Mouse (Mus musculus): ENCODE data around the gene Fmc1. TPM values are rescaled to one million over a fixed set of nuclear protein-coding genes. Genes with fewer than 3 reads are reported as not detected.
A peak's percentile ranks its signal among the peaks of the same experiment; 100 is the strongest.

Gene Fmc1
- polyA plus RNA-seq, 2 experiments = 54.6 to 91.8 TPM

GRCm38 (mm10) chr6:38515201-38515600, 18.1 kb upstream of the Fmc1 start:
- Histone ChIP-seq H3K4me1 (replicated peaks; ENCODE audit: control insufficient read depth in 2 of 2, insufficient read depth in 2 of 2, low read length in 1 of 2) (peaks cover 0 to 3% of the 10 kb centered on the region in 2 experiments; a peak in 1 of 4 replicates), H3K4me2 (ENCODE audit: low read depth) (no peak overlapping the region), H3K9ac (replicated peaks) (no peak overlapping the region), H3K9me3 (ENCODE audit: control insufficient read depth, low read length) (no peaks in the 10 kb centered on the region), H3K27ac (no peak overlapping the region), H3K4me3 (ENCODE audit: insufficient read depth in 1 of 2, low read depth in 2 of 2, low read length in 2 of 2) (no peak overlapping the region), H3K27me3 (ENCODE audit: control insufficient read depth, insufficient read depth, low read length) (no peaks in the 10 kb centered on the region), H3K36me3 (replicated peaks; ENCODE audit: control insufficient read depth, insufficient read depth, low read depth) (no peaks in the 10 kb centered on the region)
- 79% methylated on average over 4 of the region's 4 CpGs for WGBS (ENCODE audit: insufficient replicate concordance)
- no peak for DNase-seq (ENCODE audit: low read depth in 3 of 3, low spot score in 3 of 3)
- no peak for ATAC-seq (ENCODE audit: insufficient read depth)
- TF ChIP-seq CTCF (IDR thresholded peaks at IDR 0.05; ENCODE audit: low read depth) = no peak
- no peak for TF ChIP-seq EP300 (IDR thresholded peaks at IDR 0.05; ENCODE audit: low read depth)

- ATAC-seq (ENCODE audit: insufficient read depth) = no peak; the same call in 1 of the 2 replicates
Observed at GRCm38 (mm10) chr6:38523851-38524250, 9.5 kb upstream of the Fmc1 start.

GRCm38 (mm10) chr6:38531211-38531820, 2.0 kb upstream of the Fmc1 start:
- no peaks in the 10 kb centered on the region for H3K27me3 ChIP-seq (ENCODE audit: control insufficient read depth, insufficient read depth, low read length)
- no peak overlapping the region for H3K9ac ChIP-seq (replicated peaks)
- TF ChIP-seq CTCF (IDR thresholded peaks at IDR 0.05; ENCODE audit: low read depth) (peak; percentile 80), EP300 (IDR thresholded peaks at IDR 0.05; ENCODE audit: low read depth) (no peak)
- H3K27ac ChIP-seq = no peak overlapping the region
- ATAC-seq (ENCODE audit: insufficient read depth) = no peak
- WGBS (ENCODE audit: insufficient replicate concordance) = 34% methylated on average over 5 of the region's 5 CpGs
- H3K4me2 ChIP-seq (ENCODE audit: low read depth) = no peak overlapping the region
- H3K9me3 ChIP-seq (ENCODE audit: control insufficient read depth, low read length) = no peaks in the 10 kb centered on the region
- H3K4me1 ChIP-seq (replicated peaks; ENCODE audit: control insufficient read depth in 2 of 2, insufficient read depth in 2 of 2, low read length in 1 of 2) = peaks cover 2 to 12% of the 10 kb centered on the region in 2 experiments
- no peaks in the 10 kb centered on the region for H3K36me3 ChIP-seq (replicated peaks; ENCODE audit: control insufficient read depth, insufficient read depth, low read depth)
- no peak overlapping the region for H3K4me3 ChIP-seq (ENCODE audit: insufficient read depth in 1 of 2, low read depth in 2 of 2, low read length in 2 of 2)
- DNase-seq (ENCODE audit: low read depth in 3 of 3, low spot score in 3 of 3) = peak in 2 of 3 experiments; percentile 38 to 41

More at GRCm38 (mm10) chr6:38523851-38524250, 9.5 kb upstream of the Fmc1 start:
- peak in 1 of 3 experiments; percentile 39 for DNase-seq (ENCODE audit: low read depth in 3 of 3, low spot score in 3 of 3)
- H3K27ac ChIP-seq = no peak overlapping the region
- no peak overlapping the region for H3K9ac ChIP-seq (replicated peaks)
- no peak overlapping the region; a peak in 1 of 4 replicates for H3K4me3 ChIP-seq (ENCODE audit: insufficient read depth in 1 of 2, low read depth in 2 of 2, low read length in 2 of 2)
- peak overlapping the region; percentile 36 for H3K4me2 ChIP-seq (ENCODE audit: low read depth)
- no peaks in the 10 kb centered on the region for H3K9me3 ChIP-seq (ENCODE audit: control insufficient read depth, low read length)
- peaks cover 10 to 11% of the 10 kb centered on the region in 2 experiments for H3K4me1 ChIP-seq (replicated peaks; ENCODE audit: control insufficient read depth in 2 of 2, insufficient read depth in 2 of 2, low read length in 1 of 2)
- no peaks in the 10 kb centered on the region for H3K27me3 ChIP-seq (ENCODE audit: control insufficient read depth, insufficient read depth, low read length)
- no peaks in the 10 kb centered on the region for H3K36me3 ChIP-seq (replicated peaks; ENCODE audit: control insufficient read depth, insufficient read depth, low read depth)
- WGBS (ENCODE audit: insufficient replicate concordance) = 9% methylated on average over 8 of the region's 8 CpGs
- no peak for TF ChIP-seq EP300 (IDR thresholded peaks at IDR 0.05; ENCODE audit: low read depth)
- TF ChIP-seq CTCF (IDR thresholded peaks at IDR 0.05; ENCODE audit: low read depth) = no peak

GRCm38 (mm10) chr6:38532500-38533420, 542 bp upstream of the Fmc1 start:
- DNase-seq (ENCODE audit: low read depth in 3 of 3, low spot score in 3 of 3) = peak in 1 of 3 experiments; percentile 26
- no peak for TF ChIP-seq CTCF (IDR thresholded peaks at IDR 0.05; ENCODE audit: low read depth)
- TF ChIP-seq EP300 (IDR thresholded peaks at IDR 0.05; ENCODE audit: low read depth) = no peak
- peak overlapping the region; percentile 77 for H3K9ac ChIP-seq (replicated peaks)

More at GRCm38 (mm10) chr6:38532500-38533420, 542 bp upstream of the Fmc1 start:
- WGBS (ENCODE audit: insufficient replicate concordance) = 8% methylated on average over 25 of the region's 25 CpGs
- H3K4me3 ChIP-seq (ENCODE audit: insufficient read depth in 1 of 2, low read depth in 2 of 2, low read length in 2 of 2) = peak overlapping the region; percentile 88 to 94
- H3K27ac ChIP-seq = peak overlapping the region; percentile 91
- ATAC-seq (ENCODE audit: insufficient read depth) = peak; percentile 26
- no peaks in the 10 kb centered on the region for H3K9me3 ChIP-seq (ENCODE audit: control insufficient read depth, low read length)
- peaks cover 2 to 12% of the 10 kb centered on the region in 2 experiments for H3K4me1 ChIP-seq (replicated peaks; ENCODE audit: control insufficient read depth in 2 of 2, insufficient read depth in 2 of 2, low read length in 1 of 2)
- peak overlapping the region; percentile 79 for H3K4me2 ChIP-seq (ENCODE audit: low read depth)
- H3K36me3 ChIP-seq (replicated peaks; ENCODE audit: control insufficient read depth, insufficient read depth, low read depth) = no peaks in the 10 kb centered on the region
- H3K27me3 ChIP-seq (ENCODE audit: control insufficient read depth, insufficient read depth, low read length) = no peaks in the 10 kb centered on the region
